Mouse (Mus musculus): Measurements from ENCODE around the gene Sell. TPM values are rescaled to one million over a fixed set of nuclear protein-coding genes. Genes with fewer than 3 reads are reported as not detected.

Gene Sell
- polyA plus RNA-seq, 1 experiment, result 1.1 TPM

- no peaks in the 10 kb centered on the region for H3K4me1 ChIP-seq (ENCODE audit: control insufficient read depth, insufficient read depth, low read length)
- TF ChIP-seq POLR2A (IDR thresholded peaks at IDR 0.05; ENCODE audit: borderline replicate concordance, low read depth, low read length), result no peak
- no peak for TF ChIP-seq CTCF (IDR thresholded peaks at IDR 0.05; ENCODE audit: low read depth, low read length)
- H3K27ac ChIP-seq (ENCODE audit: insufficient read depth, low read depth, low read length), result no peak overlapping the region
- no peak overlapping the region for H3K4me3 ChIP-seq (ENCODE audit: insufficient read depth, low read length)
Measured at GRCm38 (mm10) chr1:164096780-164097179, 35.0 kb downstream of the Sell start.

- TF ChIP-seq CTCF (IDR thresholded peaks at IDR 0.05; ENCODE audit: low read depth, low read length), result no peak
- TF ChIP-seq POLR2A (IDR thresholded peaks at IDR 0.05; ENCODE audit: borderline replicate concordance, low read depth, low read length), result no peak
Measured at GRCm38 (mm10) chr1:164097911-164098310, 36.1 kb downstream of the Sell start.

DNA sequence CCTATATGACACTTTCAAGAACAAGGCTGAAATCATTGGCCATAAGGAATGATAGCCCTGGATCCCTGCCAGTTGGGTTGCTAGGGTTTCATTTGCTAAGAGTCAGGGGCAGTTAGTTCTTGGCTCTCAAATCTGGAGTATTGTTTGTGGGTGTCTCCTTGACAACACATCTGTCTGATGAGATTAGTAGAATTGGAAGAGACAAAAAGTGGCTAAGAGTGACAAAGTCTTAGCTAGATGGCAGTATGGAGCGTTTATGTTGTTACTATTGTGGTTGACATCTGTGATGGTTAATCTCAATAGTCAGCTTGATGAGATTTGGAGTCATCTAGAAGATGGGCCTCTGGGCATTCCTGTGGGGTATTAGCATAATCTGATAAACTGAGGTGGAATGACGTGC lies 36.6 kb downstream of the Sell start:
- Histone ChIP-seq H3K27ac (ENCODE audit: insufficient read depth, low read depth, low read length) (no peak overlapping the region), H3K4me1 (ENCODE audit: control insufficient read depth, insufficient read depth, low read length) (no peaks in the 10 kb centered on the region), H3K4me3 (ENCODE audit: insufficient read depth, low read length) (no peak overlapping the region)
- TF ChIP-seq POLR2A (IDR thresholded peaks at IDR 0.05; ENCODE audit: borderline replicate concordance, low read depth, low read length), result no peak
- no peak for TF ChIP-seq CTCF (IDR thresholded peaks at IDR 0.05; ENCODE audit: low read depth, low read length)

More at GRCm38 (mm10) chr1:164097911-164098310, 36.1 kb downstream of the Sell start:
- Histone ChIP-seq H3K4me3 (ENCODE audit: insufficient read depth, low read length) (no peak overlapping the region), H3K4me1 (ENCODE audit: control insufficient read depth, insufficient read depth, low read length) (no peaks in the 10 kb centered on the region), H3K27ac (ENCODE audit: insufficient read depth, low read depth, low read length) (no peak overlapping the region)

DNA sequence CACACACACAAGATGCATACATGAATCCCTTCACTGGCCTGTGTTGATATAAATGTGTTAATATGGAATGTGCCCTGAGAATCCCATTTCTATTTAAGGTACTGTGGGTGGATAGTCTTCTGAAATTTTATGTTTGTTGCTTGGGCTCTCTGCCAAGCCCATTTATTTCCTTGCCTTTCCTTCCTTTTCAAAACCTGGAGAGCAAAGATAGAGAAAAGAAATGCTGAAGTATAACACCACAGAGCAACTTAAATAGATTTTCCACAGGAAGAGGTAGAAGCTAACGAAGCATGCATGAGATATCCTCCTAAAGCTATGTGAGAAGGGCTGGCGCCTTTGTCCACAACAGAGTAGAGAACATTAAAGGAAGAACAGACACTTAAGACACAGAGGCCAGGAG lies 48.0 kb downstream of the Sell start:
- Histone ChIP-seq H3K27ac (ENCODE audit: insufficient read depth, low read depth, low read length) (no peak overlapping the region), H3K4me3 (ENCODE audit: insufficient read depth, low read length) (no peak overlapping the region), H3K4me1 (ENCODE audit: control insufficient read depth, insufficient read depth, low read length) (no peaks in the 10 kb centered on the region)
- TF ChIP-seq POLR2A (IDR thresholded peaks at IDR 0.05; ENCODE audit: borderline replicate concordance, low read depth, low read length) (no peak), CTCF (IDR thresholded peaks at IDR 0.05; ENCODE audit: low read depth, low read length) (no peak)

GRCm38 (mm10) chr1:164110591-164111329 lies 49.0 kb downstream of the Sell start:
- TF ChIP-seq POLR2A (IDR thresholded peaks at IDR 0.05; ENCODE audit: borderline replicate concordance, low read depth, low read length) (no peak), CTCF (IDR thresholded peaks at IDR 0.05; ENCODE audit: low read depth, low read length) (no peak)

DNA sequence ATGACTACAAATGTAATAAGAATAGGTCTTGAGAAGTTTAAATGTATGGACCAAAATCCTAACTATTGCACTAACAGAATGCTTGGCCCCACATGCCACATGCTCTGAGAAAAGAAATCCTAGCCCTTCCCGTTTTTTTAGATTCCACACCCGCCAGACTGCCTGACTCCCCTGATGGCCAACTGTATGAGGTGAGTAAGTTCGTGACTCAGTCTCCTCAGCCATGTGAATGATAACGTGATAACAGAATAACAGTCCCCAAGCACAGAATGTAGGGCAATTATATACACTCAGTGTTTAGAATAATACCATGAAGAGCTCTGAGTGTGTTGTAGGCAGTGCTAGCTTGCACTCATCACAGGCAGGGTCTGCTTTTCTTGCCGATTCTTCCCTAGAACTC lies 52.5 kb downstream of the Sell start:
- Histone ChIP-seq H3K4me1 (ENCODE audit: control insufficient read depth, insufficient read depth, low read length) (no peaks in the 10 kb centered on the region), H3K4me3 (ENCODE audit: insufficient read depth, low read length) (no peak overlapping the region), H3K27ac (ENCODE audit: insufficient read depth, low read depth, low read length) (no peak overlapping the region)
- no peak for TF ChIP-seq POLR2A (IDR thresholded peaks at IDR 0.05; ENCODE audit: borderline replicate concordance, low read depth, low read length)
- no peak for TF ChIP-seq CTCF (IDR thresholded peaks at IDR 0.05; ENCODE audit: low read depth, low read length)

More at GRCm38 (mm10) chr1:164110591-164111329, 49.0 kb downstream of the Sell start:
- no peak overlapping the region for H3K4me3 ChIP-seq (ENCODE audit: insufficient read depth, low read length)
- H3K27ac ChIP-seq (ENCODE audit: insufficient read depth, low read depth, low read length), result no peak overlapping the region
- no peaks in the 10 kb centered on the region for H3K4me1 ChIP-seq (ENCODE audit: control insufficient read depth, insufficient read depth, low read length)

DNA sequence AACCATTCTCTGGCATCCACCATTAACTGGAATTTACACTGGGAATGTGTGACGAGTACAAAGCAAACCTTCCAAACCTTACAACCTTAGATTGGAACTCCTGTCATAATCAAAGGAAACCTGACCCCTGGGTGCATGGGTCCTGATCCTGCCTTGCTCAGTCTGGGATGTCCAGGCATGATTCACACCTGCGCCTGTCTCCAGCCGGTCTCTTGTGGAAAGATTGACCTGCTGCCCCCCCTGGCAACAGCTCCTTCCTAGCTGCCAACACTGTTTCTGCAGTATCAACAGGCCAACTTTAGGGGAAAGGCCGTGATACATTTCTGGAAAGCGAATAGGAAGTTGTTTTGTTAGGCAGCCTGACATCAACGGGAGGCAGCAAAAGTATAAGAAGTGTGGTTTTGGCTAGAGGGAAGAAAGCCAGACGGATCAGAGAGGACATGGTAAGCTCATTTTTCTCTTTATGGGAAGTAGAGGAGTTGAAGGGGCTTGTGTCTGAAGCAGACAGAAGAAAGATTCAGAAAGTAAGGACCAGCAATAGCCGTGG lies 53.2 kb downstream of the Sell start, which contains the start of gene Selp:
Gene Selp (plus strand): TSS at position 318 of the 547 bp plus-strand sequence.
- no peak within 1 kb of the TSS for H3K4me3 ChIP-seq (ENCODE audit: insufficient read depth, low read length)
- TF ChIP-seq POLR2A (IDR thresholded peaks at IDR 0.05; ENCODE audit: borderline replicate concordance, low read depth, low read length) (no peak), CTCF (IDR thresholded peaks at IDR 0.05; ENCODE audit: low read depth, low read length) (no peak)
- H3K27ac ChIP-seq (ENCODE audit: insufficient read depth, low read depth, low read length), result no peak within 1 kb of the TSS
- no peaks in the 10 kb centered on the region for H3K4me1 ChIP-seq (ENCODE audit: control insufficient read depth, insufficient read depth, low read length)

DNA sequence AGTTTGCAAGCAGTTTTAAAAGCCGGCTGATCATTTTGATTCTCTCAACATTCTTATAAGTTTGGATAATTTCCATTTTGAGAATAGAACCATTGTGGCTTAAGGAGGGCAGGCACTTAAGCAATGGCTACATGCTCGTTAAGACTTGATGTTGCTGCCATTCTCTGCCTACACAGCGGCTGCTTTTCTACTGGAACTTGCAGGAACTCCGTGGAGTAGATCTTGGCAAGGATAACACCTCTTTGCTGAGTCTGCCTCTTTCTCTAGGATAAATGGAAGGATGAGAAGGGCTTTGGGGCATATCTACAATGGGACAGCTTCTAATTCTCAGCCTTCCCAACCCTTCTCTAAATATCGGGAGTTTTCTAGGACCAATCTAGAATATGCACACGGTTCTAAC lies 53.9 kb downstream of the Sell start:
- Histone ChIP-seq H3K4me3 (ENCODE audit: insufficient read depth, low read length) (no peak overlapping the region), H3K4me1 (ENCODE audit: control insufficient read depth, insufficient read depth, low read length) (no peaks in the 10 kb centered on the region), H3K27ac (ENCODE audit: insufficient read depth, low read depth, low read length) (no peak overlapping the region)
- TF ChIP-seq CTCF (IDR thresholded peaks at IDR 0.05; ENCODE audit: low read depth, low read length) (no peak), POLR2A (IDR thresholded peaks at IDR 0.05; ENCODE audit: borderline replicate concordance, low read depth, low read length) (no peak)

GRCm38 (mm10) chr1:164117869-164118268 lies 56.1 kb downstream of the Sell start:
- Histone ChIP-seq H3K27ac (ENCODE audit: insufficient read depth, low read depth, low read length) (no peak overlapping the region), H3K4me1 (ENCODE audit: control insufficient read depth, insufficient read depth, low read length) (no peaks in the 10 kb centered on the region), H3K4me3 (ENCODE audit: insufficient read depth, low read length) (no peak overlapping the region)
- TF ChIP-seq CTCF (IDR thresholded peaks at IDR 0.05; ENCODE audit: low read depth, low read length), result no peak
- no peak for TF ChIP-seq POLR2A (IDR thresholded peaks at IDR 0.05; ENCODE audit: borderline replicate concordance, low read depth, low read length)
